Mouse (Mus musculus) kidney, postnatal 25 days (tissue): ENCODE data around the gene Sstr2.
"Not testable (repeated sequence)": the region's sequence is repeated elsewhere in the genome, so short reads cannot be mapped to it uniquely, and the experiment has no call there.

Source experiments
- DNase-seq, 2 experiments: peaks; one replicate each; pipeline ENCODE4 v3.0.0; 2021; ENCODE audit warnings: mixed read lengths in 2 of 2

Gene Sstr2

GRCm38 (mm10) chr11:113658763-113659162 is 39.6 kb downstream of the Sstr2 start:
- no peak for DNase-seq

DNA sequence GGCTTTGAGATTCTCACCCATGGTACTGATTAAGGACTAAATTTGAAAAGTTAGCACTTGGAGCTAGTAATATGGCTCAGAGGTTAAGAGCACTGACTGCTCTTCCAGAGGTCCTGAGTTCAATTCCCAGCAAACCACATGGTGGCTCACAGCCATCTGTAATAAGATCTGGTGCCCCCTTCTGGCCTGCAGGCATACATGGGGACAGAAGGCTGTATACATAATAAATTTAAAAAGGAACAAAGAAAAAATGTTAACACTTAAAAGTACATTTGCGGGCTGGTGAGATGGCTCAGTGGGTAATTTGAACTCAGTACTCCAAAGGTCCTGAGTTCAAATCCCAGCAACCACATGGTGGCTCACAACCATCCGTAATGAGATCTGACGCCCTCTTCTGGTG is 41.1 kb downstream of the Sstr2 start:
- DNase-seq = not testable (repeated sequence)

- DNase-seq = no peak
Observed at GRCm38 (mm10) chr11:113660940-113661339, 41.8 kb downstream of the Sstr2 start.

DNA sequence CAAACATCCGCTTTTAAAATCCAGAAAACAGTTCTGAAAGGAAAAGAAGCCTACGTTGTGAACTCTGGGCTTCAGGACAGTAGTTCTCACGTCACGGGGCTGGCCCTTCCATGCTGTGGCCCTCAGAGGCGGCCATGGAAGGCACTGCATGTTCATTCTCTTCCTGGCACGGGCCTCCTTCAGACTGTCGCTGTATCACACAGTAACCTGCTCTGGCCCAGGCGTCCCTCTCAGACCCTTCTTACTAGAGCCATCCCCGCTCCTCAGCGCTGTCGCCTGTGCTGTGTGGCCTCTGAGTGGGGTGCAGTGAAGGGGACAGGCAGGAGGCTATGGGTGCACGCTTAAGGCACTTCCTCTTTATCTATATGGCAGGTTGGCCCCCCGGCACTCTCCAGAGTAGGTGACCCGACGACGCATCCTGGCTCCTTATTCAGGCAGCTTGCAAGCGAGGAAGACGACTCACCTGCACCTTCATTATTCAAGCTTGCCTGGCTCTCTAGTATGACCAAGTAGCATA is 42.8 kb downstream of the Sstr2 start:
- DNase-seq = no peak

- no peak for DNase-seq
Observed at GRCm38 (mm10) chr11:113664279-113664678, 45.1 kb downstream of the Sstr2 start.

GRCm38 (mm10) chr11:113666205-113666604 is 47.1 kb downstream of the Sstr2 start:
- DNase-seq = no peak

DNA sequence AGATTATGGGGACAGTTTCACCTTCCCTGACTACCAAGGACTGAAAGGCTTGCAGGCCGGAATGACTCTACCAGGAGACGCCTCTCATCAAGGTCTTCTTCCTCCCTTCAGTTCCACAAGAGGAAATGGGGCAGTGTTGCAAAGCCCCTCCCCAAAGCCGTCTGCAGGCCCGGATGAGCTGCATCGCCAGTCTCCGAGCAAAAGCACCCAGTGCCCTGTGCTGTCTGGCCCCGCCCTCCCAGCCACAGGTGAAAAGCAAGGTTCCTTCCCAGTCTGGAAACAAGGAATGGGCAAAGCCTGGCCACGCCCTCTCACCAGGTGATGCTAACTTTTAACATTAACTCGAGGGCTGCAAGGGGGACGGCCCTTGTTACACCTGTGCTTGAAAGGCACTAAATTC is 47.5 kb downstream of the Sstr2 start:
- DNase-seq = peak; percentile 76 to 86

- peak; percentile 60 to 82 for DNase-seq
Observed at GRCm38 (mm10) chr11:113667122-113667521, 48.0 kb downstream of the Sstr2 start.

- DNase-seq = no peak
Observed at GRCm38 (mm10) chr11:113667704-113668103, 48.6 kb downstream of the Sstr2 start.

GRCm38 (mm10) chr11:113668857-113669256 is 49.7 kb downstream of the Sstr2 start:
- no peak for DNase-seq

DNA sequence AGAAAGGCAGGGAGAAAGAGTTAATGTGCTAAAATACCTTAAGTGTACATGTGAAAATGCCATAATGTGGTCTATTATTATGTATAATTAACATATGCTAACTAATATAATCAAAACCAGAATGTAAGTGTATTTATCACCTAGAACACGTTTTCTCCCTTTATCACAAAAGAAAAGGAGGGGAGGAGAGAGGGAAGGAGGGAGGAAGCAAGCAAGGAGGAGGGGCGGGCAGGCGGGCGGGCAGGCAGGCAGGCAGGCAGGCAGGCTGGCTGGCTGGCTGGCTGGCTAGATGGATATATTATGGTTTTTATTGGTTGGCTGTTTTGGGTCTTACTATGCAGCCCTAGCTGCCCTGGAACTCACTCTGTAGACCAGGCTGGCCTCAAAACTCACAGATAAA is 50.6 kb downstream of the Sstr2 start:
- DNase-seq = no peak

DNA sequence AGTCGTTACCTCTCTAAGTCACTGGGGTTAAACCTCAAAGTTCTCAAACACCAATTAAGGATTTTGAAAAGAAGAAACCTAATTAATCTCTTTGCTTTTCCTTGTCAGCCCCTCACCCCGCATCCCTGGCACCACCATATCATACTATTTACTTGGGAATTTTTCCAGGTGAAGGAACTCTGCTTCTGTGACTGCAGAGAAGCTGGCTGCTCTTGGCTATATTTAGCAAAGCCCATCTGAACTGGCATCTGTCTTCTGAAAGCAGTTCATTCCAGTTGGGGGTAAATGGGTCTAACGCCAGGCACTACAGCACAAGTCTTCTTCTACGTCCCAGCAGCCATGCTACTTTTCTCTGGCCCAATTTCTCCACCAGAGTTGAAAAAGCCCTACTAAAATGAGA is 54.5 kb downstream of the Sstr2 start:
- no peak for DNase-seq

- no peak for DNase-seq
Observed at GRCm38 (mm10) chr11:113674595-113674994, 55.5 kb downstream of the Sstr2 start.
